Mouse (Mus musculus) myocyte (in vitro differentiated cells): ENCODE data around the gene Whrn.

Source experiments
- POLR2A ChIP-seq: IDR thresholded peaks from one replicate; pipeline ENCODE4 v1.6.1; 2011; ENCODE audit warnings: low read depth, mild to moderate bottlenecking, control low read depth, moderate library complexity; ENCODE audit not compliant: insufficient read length
- REST ChIP-seq: IDR thresholded peaks from one replicate; pipeline ENCODE4 v1.6.1; 2011; ENCODE audit warnings: mild to moderate bottlenecking, control low read depth, moderate library complexity; ENCODE audit not compliant: insufficient read depth, insufficient read length

GRCm38 (mm10) chr4:63398854-63399609 is 96.8 kb downstream of the Whrn start:
- TF ChIP-seq REST (no peak), POLR2A (no peak)
